Mouse (Mus musculus): ENCODE results near the gene Mamld1. TPM values are rescaled to one million over a fixed set of nuclear protein-coding genes. Genes with fewer than 3 reads are reported as not detected.

Mamld1 gene
- polyA plus RNA-seq, 1 experiment: 14.5 TPM

GRCm38 (mm10) chrX:71125013-71125412, 75.0 kb downstream of the Mamld1 start:
- Histone ChIP-seq H3K27ac (ENCODE audit: insufficient read depth, low read length) (no peak overlapping the region), H3K4me1 (ENCODE audit: control insufficient read depth, insufficient read depth, low read length) (no peaks in the 10 kb centered on the region), H3K4me3 (ENCODE audit: insufficient read depth, low read length) (no peak overlapping the region)
- TF ChIP-seq POLR2A (IDR thresholded peaks at IDR 0.05; ENCODE audit: extremely low read depth, insufficient read depth, low read length) (no peak), CTCF (IDR thresholded peaks at IDR 0.05; ENCODE audit: extremely low read depth, insufficient read depth, low read length) (no peak)

GRCm38 (mm10) chrX:71131464-71131863, 81.4 kb downstream of the Mamld1 start:
- H3K4me1 ChIP-seq (ENCODE audit: control insufficient read depth, insufficient read depth, low read length): no peaks in the 10 kb centered on the region
- TF ChIP-seq CTCF (IDR thresholded peaks at IDR 0.05; ENCODE audit: extremely low read depth, insufficient read depth, low read length) (no peak), POLR2A (IDR thresholded peaks at IDR 0.05; ENCODE audit: extremely low read depth, insufficient read depth, low read length) (no peak)
- no peak overlapping the region for H3K27ac ChIP-seq (ENCODE audit: insufficient read depth, low read length)

GRCm38 (mm10) chrX:71141390-71141789, 91.3 kb downstream of the Mamld1 start:
- H3K4me1 ChIP-seq (ENCODE audit: control insufficient read depth, insufficient read depth, low read length): no peaks in the 10 kb centered on the region
- H3K4me3 ChIP-seq (ENCODE audit: insufficient read depth, low read length): no peak overlapping the region
- H3K27ac ChIP-seq (ENCODE audit: insufficient read depth, low read length): no peak overlapping the region
- TF ChIP-seq CTCF (IDR thresholded peaks at IDR 0.05; ENCODE audit: extremely low read depth, insufficient read depth, low read length): no peak
- no peak for TF ChIP-seq POLR2A (IDR thresholded peaks at IDR 0.05; ENCODE audit: extremely low read depth, insufficient read depth, low read length)

More at GRCm38 (mm10) chrX:71131464-71131863, 81.4 kb downstream of the Mamld1 start:
- no peak overlapping the region for H3K4me3 ChIP-seq (ENCODE audit: insufficient read depth, low read length)

GRCm38 (mm10) chrX:71149441-71150050, 99.5 kb downstream of the Mamld1 start:
- TF ChIP-seq POLR2A (IDR thresholded peaks at IDR 0.05; ENCODE audit: extremely low read depth, insufficient read depth, low read length) (no peak), CTCF (IDR thresholded peaks at IDR 0.05; ENCODE audit: extremely low read depth, insufficient read depth, low read length) (no peak)
- Histone ChIP-seq H3K4me3 (ENCODE audit: insufficient read depth, low read length) (no peak overlapping the region), H3K27ac (ENCODE audit: insufficient read depth, low read length) (no peak overlapping the region), H3K4me1 (ENCODE audit: control insufficient read depth, insufficient read depth, low read length) (no peaks in the 10 kb centered on the region)

GRCm38 (mm10) chrX:71150551-71151001, 100.5 kb downstream of the Mamld1 start:
- Histone ChIP-seq H3K4me3 (ENCODE audit: insufficient read depth, low read length) (no peak overlapping the region), H3K27ac (ENCODE audit: insufficient read depth, low read length) (no peak overlapping the region), H3K4me1 (ENCODE audit: control insufficient read depth, insufficient read depth, low read length) (no peaks in the 10 kb centered on the region)
- TF ChIP-seq POLR2A (IDR thresholded peaks at IDR 0.05; ENCODE audit: extremely low read depth, insufficient read depth, low read length) (no peak), CTCF (IDR thresholded peaks at IDR 0.05; ENCODE audit: extremely low read depth, insufficient read depth, low read length) (no peak)

GRCm38 (mm10) chrX:71181526-71181925, 131.5 kb downstream of the Mamld1 start:
- TF ChIP-seq POLR2A (IDR thresholded peaks at IDR 0.05; ENCODE audit: extremely low read depth, insufficient read depth, low read length) (no peak), CTCF (IDR thresholded peaks at IDR 0.05; ENCODE audit: extremely low read depth, insufficient read depth, low read length) (no peak)
- Histone ChIP-seq H3K4me1 (ENCODE audit: control insufficient read depth, insufficient read depth, low read length) (no peaks in the 10 kb centered on the region), H3K27ac (ENCODE audit: insufficient read depth, low read length) (no peak overlapping the region), H3K4me3 (ENCODE audit: insufficient read depth, low read length) (no peak overlapping the region)

GRCm38 (mm10) chrX:71183671-71184070, 133.6 kb downstream of the Mamld1 start:
- no peak overlapping the region for H3K4me3 ChIP-seq (ENCODE audit: insufficient read depth, low read length)
- TF ChIP-seq CTCF (IDR thresholded peaks at IDR 0.05; ENCODE audit: extremely low read depth, insufficient read depth, low read length) (no peak), POLR2A (IDR thresholded peaks at IDR 0.05; ENCODE audit: extremely low read depth, insufficient read depth, low read length) (no peak)
- H3K4me1 ChIP-seq (ENCODE audit: control insufficient read depth, insufficient read depth, low read length): no peaks in the 10 kb centered on the region
- H3K27ac ChIP-seq (ENCODE audit: insufficient read depth, low read length): no peak overlapping the region

GRCm38 (mm10) chrX:71186396-71186795, 136.3 kb downstream of the Mamld1 start:
- H3K4me3 ChIP-seq (ENCODE audit: insufficient read depth, low read length): no peak overlapping the region
- no peak overlapping the region for H3K27ac ChIP-seq (ENCODE audit: insufficient read depth, low read length)
- H3K4me1 ChIP-seq (ENCODE audit: control insufficient read depth, insufficient read depth, low read length): no peaks in the 10 kb centered on the region
- TF ChIP-seq CTCF (IDR thresholded peaks at IDR 0.05; ENCODE audit: extremely low read depth, insufficient read depth, low read length) (no peak), POLR2A (IDR thresholded peaks at IDR 0.05; ENCODE audit: extremely low read depth, insufficient read depth, low read length) (no peak)

- H3K27ac ChIP-seq (ENCODE audit: insufficient read depth, low read length): no peak overlapping the region
- H3K4me3 ChIP-seq (ENCODE audit: insufficient read depth, low read length): no peak overlapping the region
- H3K4me1 ChIP-seq (ENCODE audit: control insufficient read depth, insufficient read depth, low read length): no peaks in the 10 kb centered on the region
- no peak for TF ChIP-seq POLR2A (IDR thresholded peaks at IDR 0.05; ENCODE audit: extremely low read depth, insufficient read depth, low read length)
- no peak for TF ChIP-seq CTCF (IDR thresholded peaks at IDR 0.05; ENCODE audit: extremely low read depth, insufficient read depth, low read length)
Observed at GRCm38 (mm10) chrX:71204776-71205175, 154.7 kb downstream of the Mamld1 start.

Other genes with a start within 250 kb of the Mamld1 start
- gene Mtm1, start 160.5 kb downstream of the Mamld1 start, polyA plus RNA-seq (2012; rRNA removed): 6.0 and 6.5 TPM in 2 replicates

All from cortical plate, adult 2 months (tissue).